Mouse (Mus musculus) heart, embryonic 12.5 days (tissue): ENCODE results near the gene Nmur1. TPM values are rescaled to one million over a fixed set of nuclear protein-coding genes. Genes with fewer than 3 reads are reported as not detected.
"Not testable (repeated sequence)": the region's sequence is repeated elsewhere in the genome, so short reads cannot be mapped to it uniquely, and the experiment has no call there.

Source experiments
- ATAC-seq: fragments of 200-750 bp; cut with Nextera tagmentation; 2 replicates; pipeline ENCODE4 v1.8.0; 2017; ENCODE audit warnings: moderate TSS enrichment, moderate library complexity; ENCODE audit not compliant: insufficient number of reproducible peaks, low FRiP score
- H3K27ac ChIP-seq: fragments of 300-500 bp; sonication (generic); 2 replicates; pipeline ENCODE4 v1.5.1; 2016; ENCODE audit warnings: mild to moderate bottlenecking, moderate library complexity; ENCODE audit not compliant: poor library complexity, severe bottlenecking
- H3K27me3 ChIP-seq: fragments of 300-500 bp; sonication (generic); replicated peaks from 2 replicates; pipeline ENCODE4 v1.6.1; 2016; ENCODE audit warnings: mild to moderate bottlenecking, moderate library complexity
- H3K36me3 ChIP-seq: fragments of 300-500 bp; sonication (generic); 2 replicates; pipeline ENCODE4 v1.6.1; 2016; ENCODE audit warnings: mild to moderate bottlenecking, moderate library complexity
- H3K4me1 ChIP-seq: fragments of 300-500 bp; sonication (generic); replicated peaks from 2 replicates; pipeline ENCODE4 v1.6.1; 2016; ENCODE audit warnings: mild to moderate bottlenecking
- H3K4me2 ChIP-seq: fragments of 300-500 bp; sonication (generic); 2 replicates; pipeline ENCODE4 v1.6.1; 2016; ENCODE audit warnings: mild to moderate bottlenecking, moderate library complexity
- H3K4me3 ChIP-seq: fragments of 300-500 bp; sonication (generic); 2 replicates; pipeline ENCODE4 v1.5.1; 2016; ENCODE audit warnings: mild to moderate bottlenecking
- H3K9ac ChIP-seq: fragments of 300-500 bp; sonication (generic); 2 replicates; pipeline ENCODE4 v1.6.1; 2016; ENCODE audit warnings: mild to moderate bottlenecking, moderate library complexity
- H3K9me3 ChIP-seq: fragments of 300-500 bp; sonication (generic); replicated peaks from 2 replicates; pipeline ENCODE4 v1.6.1; 2016; ENCODE audit warnings: mild to moderate bottlenecking, moderate library complexity
- WGBS: fragments of 180-500 bp; shearing (Covaris S2); methylation state at CpG from one replicate; pipeline ENCODE4 v1.1.7; 2016; 5-methylcytosine and 5-hydroxymethylcytosine counted together
- polyA plus RNA-seq: library from polyadenylated mRNA; unstranded; fragments of >200 nt; fragmentation: Nextera tagmentation; extraction: Ambion mirVana; gene quantifications from 2 replicates; pipeline ENCODE4 v1.2.1, GENCODE M21; 2016

Gene Nmur1
- not detected in 2 replicates for polyA plus RNA-seq

DNA sequence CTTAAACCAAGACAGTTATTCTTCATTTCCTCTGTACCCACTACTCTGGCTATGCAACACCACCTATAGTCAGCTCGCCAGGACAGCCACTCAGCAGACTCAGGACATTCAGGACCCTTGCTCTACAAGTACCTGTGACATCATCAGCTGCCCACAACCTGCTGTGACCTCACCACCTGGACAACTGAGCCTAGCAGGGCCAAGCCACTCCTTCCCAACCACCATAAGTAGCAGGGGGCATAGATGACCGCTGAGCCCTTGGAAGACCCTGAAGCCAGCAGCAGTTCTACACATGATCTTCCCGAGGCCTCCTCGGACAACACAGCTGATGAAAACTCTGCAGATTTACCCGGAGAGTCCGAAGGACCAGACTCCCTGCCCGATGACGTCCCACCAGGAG, at the start of gene Nmur1, which contains the start of gene Tex44:
Nmur1 (minus strand) TSS at position 101 of the 400 bp plus-strand sequence.
Tex44 (plus strand) TSS at position 202 of the 400 bp plus-strand sequence.
- H3K4me2 ChIP-seq, result no peak within 1 kb of the TSS
- no peaks in the 10 kb centered on the region for H3K36me3 ChIP-seq
- no peak within 1 kb of the TSS for H3K4me3 ChIP-seq
- ATAC-seq, result no peak
- 81% methylated on average over 8 of the region's 8 CpGs for WGBS
- no peak within 1 kb of the TSS for H3K9ac ChIP-seq
- no peak within 1 kb of the TSS for H3K27ac ChIP-seq
- H3K27me3 ChIP-seq, result no peaks in the 10 kb centered on the region
- H3K9me3 ChIP-seq, result no peaks in the 10 kb centered on the region
- H3K4me1 ChIP-seq, result peaks cover 8% of the 10 kb centered on the region

DNA sequence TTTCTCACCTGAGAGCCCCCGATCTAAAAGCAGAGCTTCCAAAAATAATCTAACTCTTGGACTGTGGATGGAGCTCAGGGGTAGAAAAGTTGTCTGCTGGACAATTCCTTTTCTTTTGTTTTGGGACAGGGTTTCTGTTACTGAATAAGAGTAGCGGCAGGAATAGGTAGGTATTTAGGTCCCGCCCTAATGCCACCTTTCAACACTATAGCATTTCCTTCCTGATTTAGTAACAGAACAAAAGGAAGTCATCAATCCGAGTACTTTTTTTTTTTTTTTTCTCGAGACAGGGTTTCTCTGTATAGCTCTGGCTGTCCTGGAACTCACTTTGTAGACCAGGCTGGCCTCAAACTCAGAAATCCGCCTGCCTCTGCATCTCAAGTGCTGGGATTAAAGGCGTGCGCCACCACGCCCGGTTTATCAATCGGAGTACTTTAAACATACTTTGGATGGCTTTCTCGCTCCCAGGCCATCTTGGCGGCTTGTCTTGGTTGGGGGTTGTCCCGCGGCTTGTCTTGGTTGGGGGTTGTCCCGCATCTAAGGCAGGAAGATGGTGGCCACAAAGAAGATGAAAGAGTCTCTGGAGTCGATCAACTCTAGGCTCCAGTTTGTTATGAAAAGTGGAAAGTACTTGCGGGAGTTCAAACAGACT, 47.2 kb upstream of the Nmur1 start:
- no peaks in the 10 kb centered on the region for H3K36me3 ChIP-seq
- H3K4me2 ChIP-seq, result no peak overlapping the region
- H3K27ac ChIP-seq, result peak overlapping the region; percentile 99
- 79% methylated on average over 18 of the region's 18 CpGs for WGBS
- H3K4me3 ChIP-seq, result no peak overlapping the region
- peak overlapping the region; percentile 56; the same call in 1 of the 2 replicates for H3K9ac ChIP-seq
- no peak for ATAC-seq
- no peaks in the 10 kb centered on the region for H3K9me3 ChIP-seq
- H3K4me1 ChIP-seq, result peaks cover 23% of the 10 kb centered on the region
- H3K27me3 ChIP-seq, result no peaks in the 10 kb centered on the region

DNA sequence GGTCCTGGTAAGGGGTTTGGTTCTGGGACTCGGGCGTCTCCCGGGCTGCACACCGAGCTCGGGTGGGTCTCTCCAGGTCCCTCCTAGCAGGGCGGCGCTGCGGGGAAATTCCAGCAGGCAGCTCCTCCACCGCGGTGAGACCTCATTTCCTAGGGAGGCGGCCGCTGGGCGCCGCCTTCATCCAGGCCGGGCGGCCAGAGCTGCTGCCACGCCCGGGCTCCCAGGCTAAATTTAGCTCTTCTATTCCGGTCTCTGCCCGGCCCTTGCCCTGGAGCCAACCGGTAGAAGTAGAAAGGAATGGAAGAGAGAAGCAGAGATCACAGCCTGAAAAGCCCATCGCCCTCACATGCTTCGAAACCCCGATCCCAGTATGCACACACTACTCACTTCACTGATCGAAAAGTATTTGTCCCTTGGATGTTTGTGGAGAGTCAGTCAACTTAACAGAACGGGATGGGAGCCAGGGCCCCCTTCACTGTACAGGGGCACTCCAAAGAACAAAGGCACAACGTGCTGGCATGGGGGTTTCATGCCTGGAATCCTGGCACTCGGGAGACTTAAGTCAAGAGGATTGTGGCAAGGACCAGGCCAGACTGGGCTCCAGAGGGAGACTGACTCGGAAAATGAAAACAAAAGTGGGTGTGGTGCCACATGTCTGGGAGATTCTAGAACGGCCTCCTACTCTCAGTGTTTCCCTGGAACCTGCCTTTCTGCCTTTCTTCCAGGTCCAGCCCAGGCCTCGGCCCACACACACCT, 46.3 kb upstream of the Nmur1 start:
- Histone ChIP-seq H3K27ac (peak overlapping the region; percentile 99), H3K4me1 (peaks cover 23% of the 10 kb centered on the region), H3K27me3 (no peaks in the 10 kb centered on the region), H3K9me3 (no peaks in the 10 kb centered on the region), H3K9ac (peak overlapping the region; percentile 56), H3K4me2 (peak overlapping the region; percentile 59), H3K4me3 (peak overlapping the region; percentile 21; the same call in 1 of the 2 replicates), H3K36me3 (no peaks in the 10 kb centered on the region)
- WGBS, result 5% methylated on average over 31 of the region's 31 CpGs
- ATAC-seq, result peak; percentile 85

DNA sequence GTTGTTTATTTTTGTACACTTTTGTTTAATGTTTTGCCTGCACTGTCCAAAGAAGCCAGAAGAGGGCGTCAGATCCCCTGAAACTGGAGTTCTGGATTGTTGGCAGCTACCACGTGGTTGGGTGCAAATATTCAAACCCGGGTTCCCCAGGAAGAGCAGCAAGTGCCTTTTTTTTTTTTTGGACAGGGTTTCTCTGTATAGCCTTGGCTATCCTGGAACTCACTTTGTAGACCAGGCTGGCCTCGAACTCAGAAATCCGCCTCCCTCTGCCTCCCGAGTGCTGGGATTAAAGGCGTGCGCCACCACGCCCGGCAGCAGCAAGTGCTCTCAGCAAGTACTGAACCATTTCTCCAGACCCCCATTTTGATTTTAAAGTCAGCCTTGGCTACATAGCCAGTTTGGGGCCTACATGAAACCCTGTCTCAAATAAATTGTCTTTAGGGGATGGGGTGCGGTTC, 45.5 kb upstream of the Nmur1 start:
- H3K9ac ChIP-seq, H3K4me3 ChIP-seq, H3K27me3 ChIP-seq, H3K9me3 ChIP-seq, H3K36me3 ChIP-seq, ATAC-seq: not testable (repeated sequence)
- WGBS, result 67% methylated on average over 11 of the region's 11 CpGs
- Histone ChIP-seq H3K27ac (peak overlapping the region; percentile 99), H3K4me2 (peak overlapping the region; percentile 59; the same call in 1 of the 2 replicates), H3K4me1 (peaks cover 23% of the 10 kb centered on the region)

DNA sequence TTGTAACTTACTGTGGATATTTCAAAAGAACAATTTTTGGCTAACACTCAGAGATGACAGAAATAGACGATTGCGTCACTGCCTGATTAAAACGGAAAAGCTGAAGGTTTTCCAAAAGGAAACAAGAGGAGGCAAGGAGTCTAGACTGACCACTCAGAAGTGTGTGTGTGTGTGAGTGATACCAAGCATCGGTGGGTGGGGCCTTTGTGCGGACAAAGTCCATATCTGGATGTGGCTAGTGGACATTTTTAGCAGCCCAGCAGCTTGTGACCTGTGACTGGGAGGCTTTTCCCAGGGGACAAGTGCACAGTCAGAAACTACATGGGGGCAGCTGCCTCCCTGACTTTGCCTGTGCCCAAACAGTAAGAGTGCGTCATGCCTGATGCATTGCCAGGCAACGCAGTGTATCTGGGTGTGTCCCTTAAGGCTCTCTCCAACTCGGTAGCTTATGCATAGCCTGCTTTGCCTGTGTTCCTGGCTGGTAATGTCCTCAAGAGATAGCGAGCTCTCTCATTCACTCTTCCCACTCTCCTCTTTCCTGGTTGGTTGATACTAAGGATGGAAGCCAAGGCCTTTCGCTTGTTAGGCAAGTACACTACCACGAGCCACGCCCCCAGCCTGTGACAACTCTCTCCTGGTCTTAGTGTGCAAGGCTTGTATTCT, 44.6 kb upstream of the Nmur1 start:
- peak; percentile 85 for ATAC-seq
- Histone ChIP-seq H3K36me3 (no peaks in the 10 kb centered on the region), H3K27ac (peak overlapping the region; percentile 99), H3K4me1 (peaks cover 23% of the 10 kb centered on the region), H3K27me3 (no peaks in the 10 kb centered on the region), H3K4me3 (no peak overlapping the region), H3K4me2 (peak overlapping the region; percentile 34), H3K9ac (peak overlapping the region; percentile 14; the same call in 1 of the 2 replicates), H3K9me3 (no peaks in the 10 kb centered on the region)
- 18% methylated on average over 12 of the region's 12 CpGs for WGBS

DNA sequence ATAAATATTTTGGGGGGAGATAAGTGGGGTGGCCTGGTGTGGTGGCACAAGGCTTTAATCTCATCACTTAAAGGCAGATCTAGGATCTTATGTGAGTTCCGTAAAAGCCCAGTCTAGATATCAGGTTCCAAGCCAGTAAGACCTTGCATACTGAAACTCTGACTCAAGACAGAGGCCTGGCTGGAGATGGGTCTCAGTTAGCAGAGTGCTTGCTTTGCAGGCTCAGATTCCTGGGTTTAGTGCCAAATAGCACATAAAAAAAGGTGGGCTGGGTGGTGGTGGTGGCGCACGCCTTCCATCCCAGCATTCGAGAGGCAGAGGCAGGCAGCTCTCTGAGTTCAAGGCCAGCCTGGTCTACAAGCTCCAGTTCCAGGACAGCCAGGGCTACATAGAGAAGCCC, 43.8 kb upstream of the Nmur1 start:
- Histone ChIP-seq H3K27ac (peak overlapping the region; percentile 99), H3K4me3 (no peak overlapping the region), H3K9me3 (no peaks in the 10 kb centered on the region), H3K4me1 (peaks cover 25% of the 10 kb centered on the region), H3K9ac (no peak overlapping the region), H3K36me3 (no peaks in the 10 kb centered on the region), H3K27me3 (no peaks in the 10 kb centered on the region), H3K4me2 (no peak overlapping the region)
- ATAC-seq, result no peak
- WGBS, result 90% methylated on average over 4 of the region's 4 CpGs

DNA sequence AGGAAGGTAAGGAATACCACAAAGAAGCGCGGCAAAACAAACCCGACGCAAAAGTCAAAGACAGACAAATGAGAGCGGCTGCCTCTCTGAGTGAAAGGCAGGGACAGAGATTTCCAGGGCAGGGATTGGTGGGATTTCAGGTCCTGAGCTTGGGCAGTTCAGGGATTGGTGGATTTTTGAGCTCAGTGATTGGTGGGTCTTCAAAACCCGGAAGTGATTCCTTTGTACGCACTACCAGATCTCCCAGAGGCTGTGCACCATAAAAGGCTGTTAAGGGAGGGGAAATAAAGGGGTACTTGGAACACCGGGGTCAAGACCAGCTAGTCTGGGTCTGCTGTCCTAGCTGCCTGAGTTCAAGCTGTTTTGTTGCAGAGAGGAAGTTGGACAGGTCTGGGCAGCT, 41.4 kb upstream of the Nmur1 start:
- ATAC-seq, result no peak
- H3K4me3 ChIP-seq, result no peak overlapping the region
- no peaks in the 10 kb centered on the region for H3K36me3 ChIP-seq
- peaks cover 18% of the 10 kb centered on the region for H3K4me1 ChIP-seq
- H3K4me2 ChIP-seq, result no peak overlapping the region
- H3K9me3 ChIP-seq, result no peaks in the 10 kb centered on the region
- H3K9ac ChIP-seq, result no peak overlapping the region
- no peaks in the 10 kb centered on the region for H3K27me3 ChIP-seq
- H3K27ac ChIP-seq, result no peak overlapping the region
- WGBS, result 82% methylated on average over 8 of the region's 8 CpGs

DNA sequence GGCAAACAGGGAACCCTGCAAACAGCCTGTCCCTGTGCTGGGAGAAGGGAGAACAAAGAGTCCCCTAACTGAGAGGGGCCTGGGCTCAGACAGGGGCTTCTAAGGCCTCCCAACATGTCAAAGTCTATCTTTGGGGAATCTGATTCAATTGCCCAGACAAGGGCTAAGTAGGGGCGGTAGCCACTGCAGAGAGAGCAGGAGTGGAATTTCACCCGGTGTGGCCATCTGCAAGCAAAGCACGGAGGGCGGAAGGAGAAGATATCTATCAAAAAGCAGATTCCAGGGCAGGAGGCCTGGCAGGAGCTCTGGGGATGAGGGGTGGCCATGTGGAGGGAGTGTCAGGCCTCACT, 38.8 kb upstream of the Nmur1 start:
- no peak overlapping the region for H3K9ac ChIP-seq
- ATAC-seq, result no peak
- WGBS, result 31% methylated on average over 4 of the region's 4 CpGs
- H3K9me3 ChIP-seq, result no peaks in the 10 kb centered on the region
- H3K27me3 ChIP-seq, result no peaks in the 10 kb centered on the region
- peak overlapping the region; percentile 38; the same call in 1 of the 2 replicates for H3K27ac ChIP-seq
- H3K4me3 ChIP-seq, result no peak overlapping the region
- H3K4me1 ChIP-seq, result peaks cover 5% of the 10 kb centered on the region
- H3K36me3 ChIP-seq, result no peaks in the 10 kb centered on the region
- H3K4me2 ChIP-seq, result no peak overlapping the region

DNA sequence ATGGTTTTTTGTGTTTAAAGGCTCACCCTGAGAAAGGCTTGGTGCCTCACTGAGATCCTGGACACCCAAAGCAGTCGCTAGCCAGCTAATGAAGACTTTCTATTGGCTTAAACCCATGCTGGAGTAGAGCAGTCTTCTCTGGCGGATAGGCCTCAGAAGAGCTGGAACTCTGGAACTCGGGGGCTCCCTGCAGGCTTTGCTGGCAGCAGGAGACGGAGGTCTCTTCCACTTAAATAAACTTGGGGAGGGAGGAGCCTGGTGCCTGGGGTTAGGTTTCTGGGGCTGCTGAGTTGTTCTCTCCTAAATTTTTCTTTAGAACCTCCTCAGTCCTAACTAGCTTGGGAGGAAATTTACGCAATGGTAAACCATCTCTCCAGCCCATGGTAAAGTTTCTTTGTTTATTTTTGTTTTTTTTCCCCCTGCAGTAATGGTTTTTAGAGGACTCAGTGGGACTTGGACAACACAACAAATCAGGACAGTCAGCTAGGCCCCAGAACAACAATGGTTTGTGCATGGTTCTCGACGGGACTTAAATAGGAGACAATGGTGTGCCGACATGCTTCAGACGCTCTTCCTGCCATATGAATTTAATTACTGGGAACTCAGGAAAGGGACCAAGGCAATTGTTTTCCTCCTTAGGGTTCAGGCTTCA, 38.3 kb upstream of the Nmur1 start:
- Histone ChIP-seq H3K36me3 (no peaks in the 10 kb centered on the region), H3K27me3 (no peaks in the 10 kb centered on the region), H3K4me2 (no peak overlapping the region), H3K9ac (no peak overlapping the region), H3K4me3 (no peak overlapping the region), H3K9me3 (no peaks in the 10 kb centered on the region), H3K27ac (peak overlapping the region; percentile 38; the same call in 1 of the 2 replicates), H3K4me1 (peaks cover 4% of the 10 kb centered on the region)
- 57% methylated on average over 9 of the region's 9 CpGs for WGBS
- no peak for ATAC-seq

DNA sequence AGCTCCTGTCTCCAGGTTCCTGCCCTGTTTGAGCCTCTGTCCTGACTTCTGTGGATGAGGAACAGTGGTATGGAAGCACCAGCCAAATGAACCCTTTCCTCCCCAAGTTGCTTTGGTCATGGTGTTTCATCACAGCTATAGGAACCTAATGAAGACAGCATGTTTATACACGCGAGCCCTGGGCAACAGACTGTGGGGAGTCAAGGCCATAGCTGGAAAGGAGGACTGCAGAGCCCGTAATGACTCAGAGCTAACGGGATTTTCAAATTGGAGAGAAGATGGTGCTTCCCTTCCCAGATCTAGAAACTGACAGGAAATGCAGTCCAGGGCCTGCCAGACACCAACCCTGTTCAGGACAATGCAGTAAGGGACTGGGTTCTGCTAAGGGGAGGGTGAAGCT, 33.3 kb upstream of the Nmur1 start:
- Histone ChIP-seq H3K27ac (no peak overlapping the region), H3K27me3 (no peaks in the 10 kb centered on the region), H3K36me3 (no peaks in the 10 kb centered on the region), H3K9ac (no peak overlapping the region), H3K9me3 (no peaks in the 10 kb centered on the region), H3K4me2 (no peak overlapping the region), H3K4me3 (no peak overlapping the region), H3K4me1 (no peaks in the 10 kb centered on the region)
- ATAC-seq, result no peak
- WGBS, result 73% methylated on average over 4 of the region's 4 CpGs
